ENCODE assay signal across 15 mouse cellular contexts in genomic region chr2:168860032-168860691, GRCm38 (mm10).
A peak's percentile ranks its signal among the peaks of the same experiment; 100 is the strongest.
DNase-seq lines count a peak whose midpoint lies in the region; ATAC-seq lines count a peak whose summit lies in the region.
"Had no signal": no experiment of that assay in that cellular context is flagged by ENCODE, and none has a peak within 500 bp of the region (broad histone marks: within the 10 kb centered on the region; RNA-seq: fewer than 3 reads in every experiment).

No protein-coding gene starts in this region.

- H3K4me3 ChIP-seq in hindbrain, embryonic 10.5 days: no peak overlapping the region
- H3K4me3 ChIP-seq in hindbrain, embryonic 16.5 days (ENCODE audit: low read length): no peak overlapping the region
- no peak overlapping the region for H3K4me3 ChIP-seq in embryonic facial prominence, embryonic 10.5 days
- no peak overlapping the region for H3K4me3 ChIP-seq in hindbrain, embryonic 12.5 days
- no peak overlapping the region for H3K4me3 ChIP-seq in midbrain, embryonic 14.5 days (replicated peaks; ENCODE audit: low read depth, low read length)
- H3K4me3 ChIP-seq: myocyte had no signal

- H3K36me3 ChIP-seq in hindbrain, embryonic 10.5 days: no peaks in the 10 kb centered on the region
- H3K36me3 ChIP-seq in hindbrain, embryonic 16.5 days (ENCODE audit: control insufficient read depth, insufficient read depth, low read length): no peaks in the 10 kb centered on the region
- no peaks in the 10 kb centered on the region for H3K36me3 ChIP-seq in embryonic facial prominence, embryonic 10.5 days (replicated peaks)
- H3K36me3 ChIP-seq in hindbrain, embryonic 12.5 days: no peaks in the 10 kb centered on the region
- no peaks in the 10 kb centered on the region for H3K36me3 ChIP-seq in midbrain, embryonic 14.5 days (ENCODE audit: control insufficient read depth, insufficient read depth, low read length)

- DNase-seq in hindbrain, embryonic 10.5 days (ENCODE audit: low spot score): peak; percentile 35
- peak; percentile 64 for DNase-seq in embryonic facial prominence, embryonic 10.5 days (ENCODE audit: low spot score)
- DNase-seq in midbrain, embryonic 14.5 days: peak; percentile 54
- DNase-seq in right cerebral cortex, postnatal 36 days (ENCODE audit: low spot score in 2 of 2): no peak
- DNase-seq in layer of hippocampus, postnatal 36 days: no peak
- no peak for DNase-seq in thymus, postnatal 4 days
- DNase-seq: cerebellum, adult 18-20 months; gastrocnemius, postnatal 25 days; left cerebral cortex, postnatal 4 days; lung, postnatal 4 days; spleen, adult 18-20 months had no signal

- peak overlapping the region; percentile 80 for H3K27ac ChIP-seq in hindbrain, embryonic 10.5 days
- H3K27ac ChIP-seq in hindbrain, embryonic 16.5 days (ENCODE audit: low read depth, low read length): no peak overlapping the region
- peak overlapping the region; percentile 77 for H3K27ac ChIP-seq in embryonic facial prominence, embryonic 10.5 days (replicated peaks)
- H3K27ac ChIP-seq in hindbrain, embryonic 12.5 days: no peak overlapping the region
- no peak overlapping the region for H3K27ac ChIP-seq in midbrain, embryonic 14.5 days (replicated peaks; ENCODE audit: low read depth, low read length)
- H3K27ac ChIP-seq: stomach, postnatal 0 days had no signal

- 28% methylated on average over 16 of the region's 16 CpGs for WGBS in hindbrain, embryonic 10.5 days
- 12% methylated on average over 16 of the region's 16 CpGs for WGBS in hindbrain, embryonic 16.5 days
- WGBS in embryonic facial prominence, embryonic 10.5 days: 16% methylated on average over 16 of the region's 16 CpGs
- 17% methylated on average over 16 of the region's 16 CpGs for WGBS in hindbrain, embryonic 12.5 days
- WGBS in midbrain, embryonic 14.5 days: 5% methylated on average over 16 of the region's 16 CpGs

- H3K4me2 ChIP-seq in hindbrain, embryonic 16.5 days (ENCODE audit: low read length): no peak overlapping the region
- H3K4me2 ChIP-seq in hindbrain, embryonic 12.5 days (replicated peaks): 0 out of 2 replicates have a peak overlapping the region, but pooled peaks have one; percentile 19
- H3K4me2 ChIP-seq in midbrain, embryonic 14.5 days (ENCODE audit: low read length): 0 out of 2 replicates have a peak overlapping the region, but pooled peaks have one; percentile 13

- no peak for ATAC-seq in hindbrain, embryonic 16.5 days
- 0 out of 2 replicates have a peak, but pooled peaks have one; percentile 13 for ATAC-seq in hindbrain, embryonic 12.5 days (ENCODE audit: low FRiP score)
- no peak for ATAC-seq in midbrain, embryonic 14.5 days (ENCODE audit: low FRiP score, low TSS enrichment)

- peaks cover 71% of the 10 kb centered on the region for H3K27me3 ChIP-seq in hindbrain, embryonic 10.5 days (ENCODE audit: insufficient read depth, poor library complexity, severe bottlenecking)
- H3K27me3 ChIP-seq in hindbrain, embryonic 16.5 days (replicated peaks; ENCODE audit: control insufficient read depth, insufficient read depth, low read length): 0 out of 2 replicates have a peak, but pooled peaks cover 2% of the 10 kb centered on the region
- H3K27me3 ChIP-seq in embryonic facial prominence, embryonic 10.5 days (replicated peaks; ENCODE audit: low read depth, poor library complexity, severe bottlenecking): peaks cover 13% of the 10 kb centered on the region
- H3K27me3 ChIP-seq in hindbrain, embryonic 12.5 days: peaks cover 33% of the 10 kb centered on the region
- H3K27me3 ChIP-seq in midbrain, embryonic 14.5 days (ENCODE audit: control insufficient read depth, insufficient read depth, low read length): no peaks in the 10 kb centered on the region

- H3K9me3 ChIP-seq in hindbrain, embryonic 10.5 days: no peaks in the 10 kb centered on the region
- H3K9me3 ChIP-seq in hindbrain, embryonic 16.5 days (ENCODE audit: control insufficient read depth, low read length): no peaks in the 10 kb centered on the region
- H3K9me3 ChIP-seq in embryonic facial prominence, embryonic 10.5 days: no peaks in the 10 kb centered on the region
- H3K9me3 ChIP-seq in hindbrain, embryonic 12.5 days (replicated peaks): no peaks in the 10 kb centered on the region
- no peaks in the 10 kb centered on the region for H3K9me3 ChIP-seq in midbrain, embryonic 14.5 days (ENCODE audit: control insufficient read depth, low read length)

- no peak overlapping the region; the same call in 1 of the 2 replicates for H3K9ac ChIP-seq in hindbrain, embryonic 16.5 days (ENCODE audit: low read depth, low read length)
- no peak overlapping the region for H3K9ac ChIP-seq in hindbrain, embryonic 12.5 days
- H3K9ac ChIP-seq in midbrain, embryonic 14.5 days (replicated peaks; ENCODE audit: low read length): no peak overlapping the region

- peaks cover 34% of the 10 kb centered on the region for H3K4me1 ChIP-seq in hindbrain, embryonic 10.5 days (replicated peaks)
- H3K4me1 ChIP-seq in hindbrain, embryonic 16.5 days (ENCODE audit: control insufficient read depth, insufficient read depth, low read depth, low read length): no peaks in the 10 kb centered on the region; the same call in 1 of the 2 replicates
- H3K4me1 ChIP-seq in embryonic facial prominence, embryonic 10.5 days: peaks cover 48% of the 10 kb centered on the region
- H3K4me1 ChIP-seq in hindbrain, embryonic 12.5 days: peaks cover 12% of the 10 kb centered on the region
- peaks cover 8% of the 10 kb centered on the region for H3K4me1 ChIP-seq in midbrain, embryonic 14.5 days (ENCODE audit: control insufficient read depth, insufficient read depth, low read length)

Comparison
In these comparisons a context has a peak if more than half of its experiments do, and no peak if none do; other contexts are left out.
1. H3K27ac ChIP-seq: peak in hindbrain, embryonic 10.5 days (single experiment) and embryonic facial prominence, embryonic 10.5 days (single experiment); none in hindbrain, embryonic 16.5 days (single experiment), hindbrain, embryonic 12.5 days (single experiment) and midbrain, embryonic 14.5 days (single experiment).
2. DNase-seq: peak in hindbrain, embryonic 10.5 days (single experiment), embryonic facial prominence, embryonic 10.5 days (single experiment) and midbrain, embryonic 14.5 days (single experiment); none in right cerebral cortex, postnatal 36 days (0 of 2), layer of hippocampus, postnatal 36 days (0 of 2) and thymus, postnatal 4 days (single experiment).